Mouse (Mus musculus): ENCODE data around the gene Rhox12. TPM values are rescaled to one million over a fixed set of nuclear protein-coding genes. Genes with fewer than 3 reads are reported as not detected.

The Rhox12 gene
- polyA plus RNA-seq (2017; shearing (Covaris generic)): not detected

DNA sequence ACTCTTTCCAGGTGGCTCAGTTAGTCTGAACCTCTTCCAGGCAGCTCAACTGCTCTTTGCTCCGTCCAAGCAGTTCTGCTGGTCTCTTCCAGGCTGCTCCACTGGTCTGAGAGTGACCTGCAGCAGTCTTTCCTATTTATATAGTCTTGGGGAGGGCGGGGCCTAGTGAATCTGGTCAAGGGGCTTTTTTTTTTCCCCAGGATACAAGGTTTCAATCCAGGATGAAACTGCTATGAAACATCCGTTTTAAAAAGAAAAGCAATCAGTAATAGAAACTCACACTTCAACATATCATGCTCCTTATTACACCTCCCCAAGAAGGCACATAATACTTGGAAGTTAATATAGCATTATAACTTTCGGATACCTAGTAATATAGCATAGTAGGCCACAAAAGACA is at the start of gene Rhox12:
TSS of gene Rhox12 (minus strand) at position 101 of the 400 bp plus-strand sequence.

DNA sequence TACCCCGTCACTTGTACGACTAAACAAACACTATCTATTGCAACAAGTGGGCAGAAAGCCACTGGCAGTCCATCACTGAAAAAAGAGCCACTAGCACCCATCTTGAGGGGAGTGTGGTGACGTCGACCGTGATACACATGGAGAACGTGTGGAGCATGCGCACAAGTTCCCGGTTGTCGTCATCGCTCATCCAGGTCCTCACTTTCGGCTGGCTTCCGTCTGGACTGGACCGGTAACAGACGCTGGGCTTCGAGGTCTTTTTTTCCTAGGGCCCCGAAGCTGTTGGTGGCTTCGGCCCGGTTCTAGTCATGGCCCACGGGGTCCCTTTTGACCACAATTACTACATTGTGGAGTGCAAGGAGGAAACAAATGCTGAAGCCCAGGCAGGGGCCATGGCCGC is 10.3 kb upstream of the Rhox12 start, which contains the start of gene Rhox13:
TSS of gene Rhox13 (plus strand) at position 238 of the 400 bp plus-strand sequence.

DNA sequence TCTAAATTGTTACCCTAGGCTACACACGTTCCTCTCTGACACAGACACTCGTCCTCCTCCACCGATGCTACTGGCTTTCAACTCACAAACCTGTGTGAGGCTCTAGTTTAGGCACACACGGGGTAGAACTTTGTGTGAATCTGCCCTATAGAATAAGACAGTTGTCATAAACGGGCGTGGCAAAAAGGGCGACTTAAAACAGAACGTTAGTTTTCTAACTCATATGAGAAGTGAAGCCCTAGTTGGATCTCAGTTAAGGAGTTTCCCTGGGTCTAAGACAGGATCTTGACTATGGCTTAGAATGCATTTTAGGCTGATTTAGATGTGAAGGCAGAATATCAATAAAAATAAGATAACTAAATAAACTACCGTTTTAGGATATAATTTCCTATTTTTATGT is 25.7 kb downstream of the Rhox12 start, which contains the start of gene Rhox11:
TSS of gene Rhox11 (minus strand) at position 101 of the 400 bp plus-strand sequence.

DNA sequence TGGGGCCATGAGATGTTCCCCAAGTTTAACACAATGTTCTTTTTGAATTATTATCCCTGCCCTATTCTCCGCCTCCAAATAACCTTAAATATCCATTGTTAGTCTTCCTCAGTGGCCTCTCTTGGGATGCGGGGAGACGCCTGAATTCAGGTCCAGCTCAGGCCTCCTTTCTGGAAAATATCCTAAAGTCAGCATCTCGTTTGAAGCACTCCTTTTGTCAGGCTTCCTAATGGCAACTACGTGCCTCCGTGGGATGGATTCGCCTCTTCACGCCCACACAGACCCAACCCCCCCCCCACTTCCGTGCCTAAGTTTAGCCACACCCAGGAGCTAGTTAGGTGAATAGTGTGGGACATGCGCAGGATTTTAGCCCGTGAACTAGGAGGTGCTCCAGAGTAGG is 44.5 kb downstream of the Rhox12 start, which contains the start of gene Rhox10:
TSS of gene Rhox10 (plus strand) at position 301 of the 400 bp plus-strand sequence.

Other genes with a start within 250 kb of the Rhox12 start
- not detected for gene Rhox8, start 232.0 kb downstream of the Rhox12 start, polyA plus RNA-seq (2017; shearing (Covaris generic))
- not detected for gene Rhox7b, start 213.7 kb downstream of the Rhox12 start, polyA plus RNA-seq (2017; shearing (Covaris generic))
- gene Rhox9, start 209.1 kb downstream of the Rhox12 start, polyA plus RNA-seq (2017; shearing (Covaris generic)): not detected
- gene Btg1-ps1, start 92.1 kb downstream of the Rhox12 start, polyA plus RNA-seq (2017; shearing (Covaris generic)): not detected
- not detected for gene Btg1-ps2, start 67.8 kb downstream of the Rhox12 start, polyA plus RNA-seq (2017; shearing (Covaris generic))
- gene Rhox10, start 44.4 kb downstream of the Rhox12 start, polyA plus RNA-seq (2017; shearing (Covaris generic)): not detected
- not detected for gene Rhox11, start 25.8 kb downstream of the Rhox12 start, polyA plus RNA-seq (2017; shearing (Covaris generic))
- gene Rhox13, start 10.3 kb upstream of the Rhox12 start, polyA plus RNA-seq (2017; shearing (Covaris generic)): not detected
- 3.0 TPM for gene Zbtb33, start 78.9 kb upstream of the Rhox12 start, polyA plus RNA-seq (2017; shearing (Covaris generic))
- 0.24 TPM for gene Tmem255a, start 141.5 kb upstream of the Rhox12 start, polyA plus RNA-seq (2017; shearing (Covaris generic))
- gene Atp1b4, start 205.3 kb upstream of the Rhox12 start, polyA plus RNA-seq (2017; shearing (Covaris generic)): not detected